ENCODE assay signal across 14 mouse cellular contexts in the genomic region with DNA sequence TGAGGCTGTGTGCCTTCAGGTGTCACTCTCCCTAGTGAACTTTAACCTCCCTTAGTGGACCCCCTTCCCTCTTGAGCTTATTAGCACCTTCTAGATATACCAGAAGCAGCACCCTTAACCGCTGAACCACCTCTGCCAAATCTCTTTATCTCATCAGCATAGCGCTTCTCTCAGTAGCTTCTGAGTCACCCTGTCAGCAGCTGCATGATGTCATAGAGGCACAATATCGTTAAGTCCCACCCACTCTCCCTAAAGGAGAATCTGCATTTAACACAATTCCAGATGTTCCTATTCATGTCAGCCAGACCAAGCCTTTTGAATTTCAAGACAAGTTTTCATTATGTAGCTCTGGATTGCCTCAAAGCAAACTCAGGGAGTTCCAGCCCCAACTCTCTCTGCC. TPM values are rescaled to one million over a fixed set of nuclear protein-coding genes. Genes with fewer than 3 reads are reported as not detected.
DNase-seq lines count a peak whose midpoint lies in the region; ATAC-seq and TF ChIP-seq lines count a peak whose summit lies in the region.
"Had no signal": no experiment of that assay in that cellular context is flagged by ENCODE, and none has a peak within 500 bp of the region (broad histone marks: within the 10 kb centered on the region; RNA-seq: fewer than 3 reads in every experiment).

No protein-coding gene starts in this region.

- TF ChIP-seq CTCF in heart, postnatal 0 days (IDR thresholded peaks at IDR 0.05; ENCODE audit: low read depth) = no peak
- no peak for TF ChIP-seq CTCF in lung, embryonic 14.5 days (IDR thresholded peaks at IDR 0.05; ENCODE audit: low read depth)
- no peak for TF ChIP-seq CTCF in G1E (IDR thresholded peaks at IDR 0.05; ENCODE audit: low read depth, low read length)

- H3K79me2 ChIP-seq in macrophage (ENCODE audit: inconsistent target) = no peaks in the 10 kb centered on the region

- ATAC-seq in heart, postnatal 0 days (ENCODE audit: insufficient read depth, low read depth) = peak; percentile 28; the same call in 1 of the 2 replicates
- ATAC-seq in heart, embryonic 12.5 days (ENCODE audit: insufficient number of reproducible peaks, low FRiP score) = no peak
- ATAC-seq in lung, embryonic 14.5 days (ENCODE audit: insufficient read depth) = peak; percentile 48
- peak; percentile 76 for ATAC-seq in G1E (ENCODE audit: extremely low read depth, insufficient number of reproducible peaks, low FRiP score, poor library complexity, severe bottlenecking)
- ATAC-seq: CD4-positive, CD25-positive, alpha-beta regulatory T cell, adult 4 months; Patski had no signal

- no peaks in the 10 kb centered on the region for H3K9me3 ChIP-seq in heart, postnatal 0 days (replicated peaks; ENCODE audit: control insufficient read depth, low read length)
- H3K9me3 ChIP-seq in heart, embryonic 12.5 days (replicated peaks) = no peaks in the 10 kb centered on the region
- no peaks in the 10 kb centered on the region for H3K9me3 ChIP-seq in lung, embryonic 14.5 days (ENCODE audit: low read depth, low read length)
- H3K9me3 ChIP-seq in G1E (replicated peaks) = no peaks in the 10 kb centered on the region

- peaks cover 28% of the 10 kb centered on the region for H3K4me1 ChIP-seq in heart, postnatal 0 days (ENCODE audit: control insufficient read depth, insufficient read depth)
- H3K4me1 ChIP-seq in heart, embryonic 12.5 days (replicated peaks) = peaks cover 22% of the 10 kb centered on the region
- H3K4me1 ChIP-seq in lung, embryonic 14.5 days (ENCODE audit: insufficient read depth) = peaks cover 9% of the 10 kb centered on the region
- H3K4me1 ChIP-seq in G1E (ENCODE audit: insufficient read depth, low read depth, low read length) = peaks cover 65% of the 10 kb centered on the region

- DNase-seq in heart, postnatal 0 days (ENCODE audit: low spot score) = peak; percentile 47
- peak; percentile 70 for DNase-seq in lung, embryonic 14.5 days
- DNase-seq in lung, postnatal 14 days = no peak
- no peak for DNase-seq in G1E (ENCODE audit: low spot score)
- DNase-seq in gastrocnemius, postnatal 10 days = no peak
- DNase-seq: cerebellum, adult 9-10 months; heart, postnatal 14 days; kidney, postnatal 14 days; midbrain, embryonic 14.5 days; thymus, postnatal 4 days had no signal

- TF ChIP-seq EP300 in heart, postnatal 0 days (IDR thresholded peaks at IDR 0.05; ENCODE audit: low read depth) = no peak

- H3K4me3 ChIP-seq in heart, postnatal 0 days (ENCODE audit: low read depth, low read length) = no peak overlapping the region
- H3K4me3 ChIP-seq in heart, embryonic 12.5 days = no peak overlapping the region
- H3K4me3 ChIP-seq in lung, embryonic 14.5 days (ENCODE audit: low read depth, low read length) = no peak overlapping the region
- H3K4me3 ChIP-seq in G1E (ENCODE audit: low read depth, low read length) (no peak overlapping the region), macrophage (ENCODE audit: inconsistent target) (no peak overlapping the region)

- 17% methylated on average over 3 of the region's 3 CpGs for WGBS in heart, postnatal 0 days
- WGBS in heart, embryonic 12.5 days = 20% methylated on average over 3 of the region's 3 CpGs
- 37% methylated on average over 3 of the region's 3 CpGs for WGBS in lung, embryonic 14.5 days
- 74% methylated on average over 3 of the region's 3 CpGs for WGBS in macrophage (ENCODE audit: missing documents)

- H3K36me3 ChIP-seq in heart, postnatal 0 days (replicated peaks; ENCODE audit: control insufficient read depth, insufficient read depth, low read length) = no peaks in the 10 kb centered on the region
- no peaks in the 10 kb centered on the region for H3K36me3 ChIP-seq in heart, embryonic 12.5 days
- no peaks in the 10 kb centered on the region for H3K36me3 ChIP-seq in lung, embryonic 14.5 days (ENCODE audit: insufficient read depth)
- H3K36me3 ChIP-seq in G1E (replicated peaks) (no peaks in the 10 kb centered on the region), macrophage (ENCODE audit: inconsistent target) (no peaks in the 10 kb centered on the region)

- 0 out of 2 replicates have a peak overlapping the region, but pooled peaks have one; percentile 1 for H3K27ac ChIP-seq in heart, postnatal 0 days (ENCODE audit: low read depth)
- H3K27ac ChIP-seq in heart, embryonic 12.5 days (ENCODE audit: poor library complexity, severe bottlenecking) = no peak overlapping the region
- H3K27ac ChIP-seq in lung, embryonic 14.5 days (ENCODE audit: low read depth) = peak overlapping the region; percentile 56; the same call in 1 of the 2 replicates
- peak overlapping the region; percentile 40 for H3K27ac ChIP-seq in macrophage

- no peaks in the 10 kb centered on the region for H3K27me3 ChIP-seq in heart, postnatal 0 days (ENCODE audit: control insufficient read depth, insufficient read depth, low read length)
- no peaks in the 10 kb centered on the region for H3K27me3 ChIP-seq in heart, embryonic 12.5 days (replicated peaks)
- H3K27me3 ChIP-seq in lung, embryonic 14.5 days (ENCODE audit: insufficient read depth, low read length) = no peaks in the 10 kb centered on the region
- no peaks in the 10 kb centered on the region for H3K27me3 ChIP-seq in G1E (ENCODE audit: insufficient read depth, low read length)
- H3K27me3 ChIP-seq: Patski had no signal

- H3K4me2 ChIP-seq in heart, postnatal 0 days (ENCODE audit: low read depth, low read length) = no peak overlapping the region
- no peak overlapping the region for H3K4me2 ChIP-seq in heart, embryonic 12.5 days
- no peak overlapping the region for H3K4me2 ChIP-seq in lung, embryonic 14.5 days

- H3K9ac ChIP-seq in heart, postnatal 0 days (replicated peaks; ENCODE audit: low read depth, low read length) = no peak overlapping the region
- no peak overlapping the region for H3K9ac ChIP-seq in heart, embryonic 12.5 days
- H3K9ac ChIP-seq in lung, embryonic 14.5 days = no peak overlapping the region

RNA-seq across cellular contexts. Expression of a gene that starts 16.7 kb away (rescaled TPM):
- total RNA-seq in heart, postnatal 0 days (2014; rRNA removed; ENCODE audit: low replicate concordance) = 82.6 and 92.3 TPM in 2 replicates
- polyA plus RNA-seq in heart, postnatal 0 days (2015; fragmentation: Nextera tagmentation; extraction: Ambion mirVana) = 63.9 and 76.3 TPM in 2 replicates
- polyA plus RNA-seq in heart, embryonic 12.5 days (2016; fragmentation: Nextera tagmentation; extraction: Ambion mirVana) = 54.1 and 59.3 TPM in 2 replicates
- polyA plus RNA-seq in lung, embryonic 14.5 days (2014; fragmentation: Nextera tagmentation; extraction: Ambion mirVana) = 102 and 104 TPM in 2 replicates
- total RNA-seq in G1E (2014; fragmentation: Nextera tagmentation) (176 and 184 TPM in 2 replicates), G1E (2017) (447 and 476 TPM in 2 replicates)
- polyA plus RNA-seq in G1E (2012) (15.7 and 21.9 TPM in 2 replicates), macrophage (2018) (864 to 2,248 TPM (median 2,111 TPM) in 3 replicates)
- 1,000 to 10,000 TPM in 2 of 26 experiments, 100 to 1,000 TPM in 24; 116 to 1,608 (median 288) TPM for total RNA-seq in macrophage (2018; cell fraction: chromatin; rRNA removed)
- total RNA-seq in macrophage (2018; cell fraction: cytosol; rRNA removed) = 1,000 to 10,000 TPM in 12 of 26 experiments, 100 to 1,000 TPM in 14; 487 to 1,958 (median 813) TPM
- 100 to 1,000 TPM; 256 to 887 (median 407) TPM for total RNA-seq in macrophage (2018; cell fraction: nucleus; rRNA removed)
- 10 to 100 TPM; 69.6 to 84.5 TPM for total RNA-seq in gastrocnemius, postnatal 10 days (2021)

Comparison
In these comparisons a context has a peak if more than half of its experiments do, and no peak if none do; other contexts are left out.
1. DNase-seq: peak in heart, postnatal 0 days (single experiment) and lung, embryonic 14.5 days (single experiment); none in lung, postnatal 14 days (single experiment), G1E (single experiment) and gastrocnemius, postnatal 10 days (single experiment).